Mouse (Mus musculus): ENCODE measurements around the gene Gpn3. TPM values are rescaled to one million over a fixed set of nuclear protein-coding genes. Genes with fewer than 3 reads are reported as not detected.

Gene Gpn3
- 10 to 100 TPM; 46.7 to 63.3 TPM for polyA plus RNA-seq (2017; shearing (Covaris generic))

GRCm38 (mm10) chr5:122371591-122372191, at the start of gene Gpn3:
Gene Gpn3, plus strand, starts transcription at chr5:122371876.
- peak; percentile 36 for ATAC-seq

GRCm38 (mm10) chr5:122323523-122323922, 48.2 kb upstream of the Gpn3 start:
- no peak for ATAC-seq

- no peak for ATAC-seq
These were observed 46.9 kb upstream of the Gpn3 start for GRCm38 (mm10) chr5:122324608-122325431.

GRCm38 (mm10) chr5:122325477-122325876, 46.2 kb upstream of the Gpn3 start:
- no peak for ATAC-seq

GRCm38 (mm10) chr5:122327283-122327682, 44.4 kb upstream of the Gpn3 start:
- no peak for ATAC-seq

- ATAC-seq, result no peak
These were observed 41.4 kb upstream of the Gpn3 start for GRCm38 (mm10) chr5:122330269-122330668.

GRCm38 (mm10) chr5:122334682-122335081, 37.0 kb upstream of the Gpn3 start:
- no peak for ATAC-seq

- no peak for ATAC-seq
These were observed 35.0 kb upstream of the Gpn3 start for GRCm38 (mm10) chr5:122336554-122337294.

GRCm38 (mm10) chr5:122342874-122343273, 28.8 kb upstream of the Gpn3 start:
- no peak for ATAC-seq

GRCm38 (mm10) chr5:122343768-122344167, 27.9 kb upstream of the Gpn3 start:
- ATAC-seq, result no peak

GRCm38 (mm10) chr5:122344260-122344659, 27.4 kb upstream of the Gpn3 start:
- peak; percentile 66 for ATAC-seq

GRCm38 (mm10) chr5:122345777-122346176, 25.9 kb upstream of the Gpn3 start:
- no peak for ATAC-seq

GRCm38 (mm10) chr5:122353807-122354491, 17.7 kb upstream of the Gpn3 start, which contains the start of the genes Rad9b and Vps29:
Gene Rad9b, minus strand, starts transcription at chr5:122354233.
Gene Vps29, plus strand, starts transcription at chr5:122354369.
- peak; percentile 94 for ATAC-seq

GRCm38 (mm10) chr5:122354492-122355067, 17.1 kb upstream of the Gpn3 start:
- ATAC-seq, result peak; percentile 10

- peak; percentile 79 for ATAC-seq
These were observed 605 bp downstream of the Gpn3 start, which contains the start of gene Fam216a for GRCm38 (mm10) chr5:122372192-122372769. Gene Fam216a, minus strand, starts transcription at chr5:122372364.

GRCm38 (mm10) chr5:122372878-122373277, 1.2 kb downstream of the Gpn3 start:
- no peak for ATAC-seq

- ATAC-seq, result no peak
These were observed 5.6 kb downstream of the Gpn3 start for GRCm38 (mm10) chr5:122377101-122377833.

GRCm38 (mm10) chr5:122378171-122378570, 6.5 kb downstream of the Gpn3 start:
- no peak for ATAC-seq

GRCm38 (mm10) chr5:122379374-122380155, 7.9 kb downstream of the Gpn3 start:
- ATAC-seq, result peak; percentile 85

GRCm38 (mm10) chr5:122390006-122390405, 18.3 kb downstream of the Gpn3 start:
- ATAC-seq, result no peak
